Mouse (Mus musculus) heart, embryonic 16.5 days (tissue): Measurements from ENCODE around the gene Ptpru. TPM values are rescaled to one million over a fixed set of nuclear protein-coding genes. Genes with fewer than 3 reads are reported as not detected.

ENCODE experiments used
- ATAC-seq: fragments of 200-750 bp; cut with Nextera tagmentation; replicated peaks from 2 replicates; pipeline ENCODE4 v1.8.0; 2017; ENCODE audit warnings: moderate number of reproducible peaks; ENCODE audit not compliant: insufficient read depth, low FRiP score; ENCODE audit errors: extremely low read depth
- H3K27ac ChIP-seq: fragments of 300-500 bp; sonication (generic); 2 replicates; pipeline ENCODE4 v1.5.1; 2014; ENCODE audit warnings: mild to moderate bottlenecking, low read length, control low read depth, moderate library complexity
- H3K27me3 ChIP-seq: fragments of 300-500 bp; sonication (generic); 2 replicates; pipeline ENCODE4 v1.6.1; 2014; ENCODE audit warnings: low read length, mixed read lengths; ENCODE audit not compliant: control insufficient read depth, insufficient read depth
- H3K36me3 ChIP-seq: fragments of 300-500 bp; sonication (generic); 2 replicates; pipeline ENCODE4 v1.6.1; 2014; ENCODE audit not compliant: control insufficient read depth, insufficient read depth
- H3K4me1 ChIP-seq: fragments of 300-500 bp; sonication (generic); 2 replicates; pipeline ENCODE4 v1.6.1; 2014; ENCODE audit warnings: low read length, mixed read lengths; ENCODE audit not compliant: control insufficient read depth, insufficient read depth
- H3K4me2 ChIP-seq: fragments of 300-500 bp; sonication (generic); 2 replicates; pipeline ENCODE4 v1.6.1; 2014; ENCODE audit warnings: low read depth, mild to moderate bottlenecking, control low read depth, low read length
- H3K4me3 ChIP-seq: fragments of 300-500 bp; sonication (generic); 2 replicates; pipeline ENCODE4 v1.5.1; 2014; ENCODE audit warnings: mild to moderate bottlenecking, control low read depth, low read length
- H3K9ac ChIP-seq: fragments of 300-500 bp; sonication (generic); 2 replicates; pipeline ENCODE4 v1.6.1; 2014; ENCODE audit warnings: low read length, control low read depth
- H3K9me3 ChIP-seq: fragments of 300-500 bp; sonication (generic); replicated peaks from 2 replicates; pipeline ENCODE4 v1.6.1; 2016; ENCODE audit warnings: low read length; ENCODE audit not compliant: control insufficient read depth
- WGBS: fragments of 180-500 bp; shearing (Covaris S2); extraction: QIAGEN DNeasy Blood & Tissue Kit; methylation state at CpG from one replicate; pipeline ENCODE4 v1.1.7; 2014; 5-methylcytosine and 5-hydroxymethylcytosine counted together
- polyA plus RNA-seq: library from polyadenylated mRNA; unstranded; fragments of >200 nt; fragmentation: Nextera tagmentation; extraction: Ambion mirVana; gene quantifications from 2 replicates; pipeline ENCODE4 v1.2.1, GENCODE M21; 2015

Gene Ptpru
- polyA plus RNA-seq, 1 experiment from 2014 or later, result 1.5 TPM

- no peaks in the 10 kb centered on the region for H3K4me1 ChIP-seq
- no peak for ATAC-seq
- H3K9ac ChIP-seq, result no peak overlapping the region
- H3K27ac ChIP-seq, result no peak overlapping the region
- no peaks in the 10 kb centered on the region for H3K36me3 ChIP-seq
- peaks cover 3% of the 10 kb centered on the region; the same call in 1 of the 2 replicates for H3K9me3 ChIP-seq
- no peak overlapping the region for H3K4me2 ChIP-seq
- WGBS, result 43% methylated on average over 8 of the region's 8 CpGs
- peaks cover 6% of the 10 kb centered on the region for H3K27me3 ChIP-seq
- no peak overlapping the region for H3K4me3 ChIP-seq
These were observed 12.3 kb downstream of the Ptpru start for GRCm38 (mm10) chr4:131825830-131826229.

- ATAC-seq, result no peak
- H3K27ac ChIP-seq, result no peak overlapping the region
- no peak overlapping the region for H3K4me3 ChIP-seq
- H3K9ac ChIP-seq, result no peak overlapping the region
- no peaks in the 10 kb centered on the region for H3K36me3 ChIP-seq
- WGBS, result 77% methylated on average over 3 of the region's 3 CpGs
- peaks cover 11% of the 10 kb centered on the region for H3K27me3 ChIP-seq
- H3K4me2 ChIP-seq, result no peak overlapping the region
- H3K4me1 ChIP-seq, result no peaks in the 10 kb centered on the region
- peaks cover 3% of the 10 kb centered on the region; the same call in 1 of the 2 replicates for H3K9me3 ChIP-seq
These were observed 13.1 kb downstream of the Ptpru start for GRCm38 (mm10) chr4:131824939-131825338.

GRCm38 (mm10) chr4:131822583-131822982 is 15.5 kb downstream of the Ptpru start:
- H3K9me3 ChIP-seq, result peaks cover 3% of the 10 kb centered on the region; the same call in 1 of the 2 replicates
- no peak for ATAC-seq
- WGBS, result 87% methylated on average over 3 of the region's 3 CpGs

GRCm38 (mm10) chr4:131821161-131821731 is 16.8 kb downstream of the Ptpru start:
- Histone ChIP-seq H3K4me3 (no peak overlapping the region), H3K9ac (no peak overlapping the region), H3K4me1 (no peaks in the 10 kb centered on the region), H3K4me2 (no peak overlapping the region), H3K27ac (no peak overlapping the region), H3K27me3 (peaks cover 15% of the 10 kb centered on the region), H3K9me3 (peaks cover 3% of the 10 kb centered on the region; the same call in 1 of the 2 replicates), H3K36me3 (no peaks in the 10 kb centered on the region)
- no peak for ATAC-seq
- WGBS, result 38% methylated on average over 16 of the region's 16 CpGs

More at GRCm38 (mm10) chr4:131822583-131822982, 15.5 kb downstream of the Ptpru start:
- Histone ChIP-seq H3K4me2 (no peak overlapping the region), H3K4me1 (no peaks in the 10 kb centered on the region), H3K36me3 (no peaks in the 10 kb centered on the region), H3K27me3 (peaks cover 15% of the 10 kb centered on the region), H3K9ac (no peak overlapping the region), H3K27ac (no peak overlapping the region), H3K4me3 (no peak overlapping the region)

- no peak; the same call in 1 of the 2 replicates for ATAC-seq
- peaks cover 15% of the 10 kb centered on the region for H3K27me3 ChIP-seq
- 48% methylated on average over 23 of the region's 23 CpGs for WGBS
- H3K27ac ChIP-seq, result no peak overlapping the region
- peaks cover 3% of the 10 kb centered on the region; the same call in 1 of the 2 replicates for H3K9me3 ChIP-seq
- no peak overlapping the region for H3K4me2 ChIP-seq
- H3K4me3 ChIP-seq, result no peak overlapping the region
- no peaks in the 10 kb centered on the region for H3K36me3 ChIP-seq
- H3K4me1 ChIP-seq, result no peaks in the 10 kb centered on the region
- no peak overlapping the region for H3K9ac ChIP-seq
These were observed 19.2 kb downstream of the Ptpru start for GRCm38 (mm10) chr4:131818926-131819325.

- no peaks in the 10 kb centered on the region for H3K9me3 ChIP-seq
- H3K4me3 ChIP-seq, result no peak overlapping the region
- H3K36me3 ChIP-seq, result no peaks in the 10 kb centered on the region
- WGBS, result 67% methylated on average over 10 of the region's 10 CpGs
- peaks cover 9% of the 10 kb centered on the region; the same call in 1 of the 2 replicates for H3K27me3 ChIP-seq
- no peak overlapping the region for H3K27ac ChIP-seq
- no peak overlapping the region for H3K4me2 ChIP-seq
- H3K9ac ChIP-seq, result no peak overlapping the region
- ATAC-seq, result no peak
- no peaks in the 10 kb centered on the region for H3K4me1 ChIP-seq
These were observed 22.3 kb downstream of the Ptpru start for GRCm38 (mm10) chr4:131815774-131816173.

- H3K27ac ChIP-seq, result no peak overlapping the region
- no peak overlapping the region for H3K4me3 ChIP-seq
- 78% methylated on average over 10 of the region's 10 CpGs for WGBS
- H3K9ac ChIP-seq, result no peak overlapping the region
- no peak for ATAC-seq
- no peaks in the 10 kb centered on the region for H3K36me3 ChIP-seq
- H3K4me2 ChIP-seq, result no peak overlapping the region
- H3K4me1 ChIP-seq, result no peaks in the 10 kb centered on the region
- H3K27me3 ChIP-seq, result peaks cover 4% of the 10 kb centered on the region; the same call in 1 of the 2 replicates
- no peaks in the 10 kb centered on the region for H3K9me3 ChIP-seq
These were observed 23.2 kb downstream of the Ptpru start for GRCm38 (mm10) chr4:131814869-131815268.

- H3K36me3 ChIP-seq, result no peaks in the 10 kb centered on the region
- no peaks in the 10 kb centered on the region for H3K9me3 ChIP-seq
- no peaks in the 10 kb centered on the region; the same call in 1 of the 2 replicates for H3K27me3 ChIP-seq
- H3K4me2 ChIP-seq, result no peak overlapping the region
- H3K27ac ChIP-seq, result no peak overlapping the region
- H3K4me3 ChIP-seq, result no peak overlapping the region
- H3K4me1 ChIP-seq, result no peaks in the 10 kb centered on the region
- WGBS, result 74% methylated on average over 7 of the region's 7 CpGs
- no peak for ATAC-seq
- no peak overlapping the region for H3K9ac ChIP-seq
These were observed 24.3 kb downstream of the Ptpru start for GRCm38 (mm10) chr4:131813798-131814197.

GRCm38 (mm10) chr4:131812458-131812857 is 25.6 kb downstream of the Ptpru start:
- H3K27me3 ChIP-seq, result no peaks in the 10 kb centered on the region
- no peak overlapping the region for H3K27ac ChIP-seq
- H3K36me3 ChIP-seq, result no peaks in the 10 kb centered on the region
- 81% methylated on average over 11 of the region's 11 CpGs for WGBS
- H3K4me2 ChIP-seq, result no peak overlapping the region
- H3K4me1 ChIP-seq, result no peaks in the 10 kb centered on the region
- no peak overlapping the region for H3K9ac ChIP-seq
- no peaks in the 10 kb centered on the region for H3K9me3 ChIP-seq
- ATAC-seq, result no peak
- no peak overlapping the region for H3K4me3 ChIP-seq
